Mouse (Mus musculus): ENCODE data around the gene Hist1h2ai. TPM values are rescaled to one million over a fixed set of nuclear protein-coding genes. Genes with fewer than 3 reads are reported as not detected.
"Not testable (repeated sequence)": the region's sequence is repeated elsewhere in the genome, so short reads cannot be mapped to it uniquely, and the experiment has no call there.

The Hist1h2ai gene
- polyA plus RNA-seq, 1 experiment from 2014 or later, result 28.1 TPM

- Histone ChIP-seq H3K36me3 (ENCODE audit: control insufficient read depth, insufficient read depth, low read length) (no peaks in the 10 kb centered on the region), H3K27ac (ENCODE audit: low read depth, low read length) (peak overlapping the region; percentile 57; the same call in 1 of the 2 replicates), H3K4me1 (ENCODE audit: control insufficient read depth, insufficient read depth, low read length) (peaks cover 15% of the 10 kb centered on the region; the same call in 1 of the 2 replicates), H3K4me2 (replicated peaks; ENCODE audit: low read depth, low read length) (peak overlapping the region; percentile 36), H3K27me3 (ENCODE audit: control insufficient read depth, insufficient read depth, low read length) (no peaks in the 10 kb centered on the region), H3K9ac (ENCODE audit: low read depth, low read length) (peak overlapping the region; percentile 66; the same call in 1 of the 2 replicates), H3K9me3 (ENCODE audit: control insufficient read depth, low read length) (no peaks in the 10 kb centered on the region), H3K4me3 (ENCODE audit: low read length) (no peak overlapping the region)
- 27% methylated on average over 5 of the region's 5 CpGs for WGBS
- no peak for ATAC-seq (ENCODE audit: low FRiP score, low TSS enrichment)
Measured at GRCm38 (mm10) chr13:21722993-21723836, 7.0 kb downstream of the Hist1h2ai start.

GRCm38 (mm10) chr13:21727948-21728572 lies 11.8 kb downstream of the Hist1h2ai start:
- ATAC-seq (ENCODE audit: low FRiP score, low TSS enrichment), result no peak
- H3K27ac ChIP-seq (ENCODE audit: low read depth, low read length), result no peak overlapping the region
- 32% methylated on average over 9 of the region's 11 CpGs for WGBS
- H3K27me3 ChIP-seq (ENCODE audit: control insufficient read depth, insufficient read depth, low read length), result no peaks in the 10 kb centered on the region
- no peak overlapping the region for H3K9ac ChIP-seq (ENCODE audit: low read depth, low read length)
- H3K9me3 ChIP-seq (ENCODE audit: control insufficient read depth, low read length), result no peaks in the 10 kb centered on the region
- no peak overlapping the region for H3K4me2 ChIP-seq (replicated peaks; ENCODE audit: low read depth, low read length)
- 0 out of 2 replicates have a peak, but pooled peaks cover 2% of the 10 kb centered on the region for H3K4me1 ChIP-seq (ENCODE audit: control insufficient read depth, insufficient read depth, low read length)
- no peak overlapping the region for H3K4me3 ChIP-seq (ENCODE audit: low read length)
- H3K36me3 ChIP-seq (ENCODE audit: control insufficient read depth, insufficient read depth, low read length), result no peaks in the 10 kb centered on the region

- no peaks in the 10 kb centered on the region for H3K9me3 ChIP-seq (ENCODE audit: control insufficient read depth, low read length)
- H3K36me3 ChIP-seq (ENCODE audit: control insufficient read depth, insufficient read depth, low read length), result no peaks in the 10 kb centered on the region
- no peak overlapping the region for H3K4me2 ChIP-seq (replicated peaks; ENCODE audit: low read depth, low read length)
- WGBS, result 39% methylated on average over 1 of the region's 1 CpGs
- H3K4me3 ChIP-seq (ENCODE audit: low read length), result no peak overlapping the region
- 0 out of 2 replicates have a peak, but pooled peaks cover 2% of the 10 kb centered on the region for H3K4me1 ChIP-seq (ENCODE audit: control insufficient read depth, insufficient read depth, low read length)
- H3K27ac ChIP-seq (ENCODE audit: low read depth, low read length), result no peak overlapping the region
- H3K27me3 ChIP-seq (ENCODE audit: control insufficient read depth, insufficient read depth, low read length), result no peaks in the 10 kb centered on the region
- no peak for ATAC-seq (ENCODE audit: low FRiP score, low TSS enrichment)
- no peak overlapping the region for H3K9ac ChIP-seq (ENCODE audit: low read depth, low read length)
Measured at GRCm38 (mm10) chr13:21729544-21729943, 13.3 kb downstream of the Hist1h2ai start.

- Histone ChIP-seq H3K4me1 (ENCODE audit: control insufficient read depth, insufficient read depth, low read length) (no peaks in the 10 kb centered on the region), H3K27ac (ENCODE audit: low read depth, low read length) (peak overlapping the region; percentile 91), H3K36me3 (ENCODE audit: control insufficient read depth, insufficient read depth, low read length) (no peaks in the 10 kb centered on the region), H3K27me3 (ENCODE audit: control insufficient read depth, insufficient read depth, low read length) (no peaks in the 10 kb centered on the region), H3K4me2 (replicated peaks; ENCODE audit: low read depth, low read length) (no peak overlapping the region), H3K4me3 (ENCODE audit: low read length) (no peak overlapping the region), H3K9me3 (ENCODE audit: control insufficient read depth, low read length) (no peaks in the 10 kb centered on the region), H3K9ac (ENCODE audit: low read depth, low read length) (no peak overlapping the region)
- WGBS, result 64% methylated on average over 5 of the region's 5 CpGs
- ATAC-seq (ENCODE audit: low FRiP score, low TSS enrichment), result peak; percentile 38
Measured at GRCm38 (mm10) chr13:21733466-21733865, 17.2 kb downstream of the Hist1h2ai start.

- Histone ChIP-seq H3K36me3 (ENCODE audit: control insufficient read depth, insufficient read depth, low read length) (no peaks in the 10 kb centered on the region), H3K9ac (ENCODE audit: low read depth, low read length) (peak overlapping the region; percentile 74), H3K27me3 (ENCODE audit: control insufficient read depth, insufficient read depth, low read length) (no peaks in the 10 kb centered on the region), H3K27ac (ENCODE audit: low read depth, low read length) (peak overlapping the region; percentile 91), H3K4me2 (replicated peaks; ENCODE audit: low read depth, low read length) (peak overlapping the region; percentile 44), H3K4me1 (ENCODE audit: control insufficient read depth, insufficient read depth, low read length) (no peaks in the 10 kb centered on the region), H3K9me3 (ENCODE audit: control insufficient read depth, low read length) (no peaks in the 10 kb centered on the region), H3K4me3 (ENCODE audit: low read length) (peak overlapping the region; percentile 58)
- under 1% methylated on average over 21 of the region's 21 CpGs for WGBS
- ATAC-seq (ENCODE audit: low FRiP score, low TSS enrichment), result peak; percentile 81
Measured at GRCm38 (mm10) chr13:21734010-21734905, 18.0 kb downstream of the Hist1h2ai start.

GRCm38 (mm10) chr13:21734906-21735767 lies 18.9 kb downstream of the Hist1h2ai start, which contains the start of gene Hist1h4j:
Gene Hist1h4j, plus strand, starts transcription at chr13:21735064.
- ATAC-seq (ENCODE audit: low FRiP score, low TSS enrichment), result peak; percentile 93
- H3K27ac ChIP-seq (ENCODE audit: low read depth, low read length), result peak within 1 kb of the TSS; percentile 91
- peak within 1 kb of the TSS; percentile 74 for H3K9ac ChIP-seq (ENCODE audit: low read depth, low read length)
- WGBS, result under 1% methylated on average over 40 of the region's 56 CpGs
- H3K9me3 ChIP-seq (ENCODE audit: control insufficient read depth, low read length); H3K27me3 ChIP-seq (ENCODE audit: control insufficient read depth, insufficient read depth, low read length); H3K36me3 ChIP-seq (ENCODE audit: control insufficient read depth, insufficient read depth, low read length); H3K4me1 ChIP-seq (ENCODE audit: control insufficient read depth, insufficient read depth, low read length): not testable (repeated sequence)
- H3K4me2 ChIP-seq (replicated peaks; ENCODE audit: low read depth, low read length), result peak within 1 kb of the TSS; percentile 44
- H3K4me3 ChIP-seq (ENCODE audit: low read length), result peak within 1 kb of the TSS; percentile 58

- Histone ChIP-seq H3K4me3 (ENCODE audit: low read length) (no peak overlapping the region), H3K36me3 (ENCODE audit: control insufficient read depth, insufficient read depth, low read length) (no peaks in the 10 kb centered on the region), H3K4me2 (replicated peaks; ENCODE audit: low read depth, low read length) (no peak overlapping the region), H3K27me3 (ENCODE audit: control insufficient read depth, insufficient read depth, low read length) (no peaks in the 10 kb centered on the region), H3K9me3 (ENCODE audit: control insufficient read depth, low read length) (no peaks in the 10 kb centered on the region), H3K9ac (ENCODE audit: low read depth, low read length) (no peak overlapping the region), H3K27ac (ENCODE audit: low read depth, low read length) (no peak overlapping the region), H3K4me1 (ENCODE audit: control insufficient read depth, insufficient read depth, low read length) (peaks cover 6% of the 10 kb centered on the region; the same call in 1 of the 2 replicates)
- ATAC-seq (ENCODE audit: low FRiP score, low TSS enrichment), result no peak
- WGBS, result 73% methylated on average over 1 of the region's 1 CpGs
Measured at GRCm38 (mm10) chr13:21745006-21745405, 28.8 kb downstream of the Hist1h2ai start.

All from kidney, embryonic 14.5 days (tissue).